Mouse (Mus musculus): Measurements from ENCODE around the gene Scarb1.

The Scarb1 gene

GRCm38 (mm10) chr5:125271531-125272203 lies 69.2 kb downstream of the Scarb1 start:
- peak; percentile 80 to 87 for DNase-seq (ENCODE audit: low spot score in 2 of 2)

GRCm38 (mm10) chr5:125270587-125271130 lies 70.2 kb downstream of the Scarb1 start:
- peak in 1 of 2 experiments; percentile 63 for DNase-seq (ENCODE audit: low spot score in 2 of 2)

- DNase-seq (ENCODE audit: low spot score in 2 of 2) = no peak
These were observed 71.1 kb downstream of the Scarb1 start for GRCm38 (mm10) chr5:125269836-125270235.

GRCm38 (mm10) chr5:125269399-125269798 lies 71.5 kb downstream of the Scarb1 start:
- DNase-seq (ENCODE audit: low spot score in 2 of 2) = no peak

GRCm38 (mm10) chr5:125268033-125268765 lies 72.7 kb downstream of the Scarb1 start:
- DNase-seq (ENCODE audit: low spot score in 2 of 2) = peak; percentile 61 to 82

GRCm38 (mm10) chr5:125267150-125267961 lies 73.5 kb downstream of the Scarb1 start:
- DNase-seq (ENCODE audit: low spot score in 2 of 2) = peak; percentile 83

- DNase-seq (ENCODE audit: low spot score in 2 of 2) = no peak
These were observed 74.8 kb downstream of the Scarb1 start for GRCm38 (mm10) chr5:125266128-125266527.

- DNase-seq (ENCODE audit: low spot score in 2 of 2) = no peak
These were observed 76.2 kb downstream of the Scarb1 start for GRCm38 (mm10) chr5:125264700-125265099.

- no peak for DNase-seq (ENCODE audit: low spot score in 2 of 2)
These were observed 78.3 kb downstream of the Scarb1 start for GRCm38 (mm10) chr5:125262578-125262977.

- DNase-seq (ENCODE audit: low spot score in 2 of 2) = no peak
These were observed 87.0 kb downstream of the Scarb1 start for GRCm38 (mm10) chr5:125253917-125254316.

GRCm38 (mm10) chr5:125253448-125253847 lies 87.4 kb downstream of the Scarb1 start:
- no peak for DNase-seq (ENCODE audit: low spot score in 2 of 2)

- DNase-seq (ENCODE audit: low spot score in 2 of 2) = peak; percentile 79 to 80
These were observed 88.2 kb downstream of the Scarb1 start for GRCm38 (mm10) chr5:125252664-125253063.

- no peak for DNase-seq (ENCODE audit: low spot score in 2 of 2)
These were observed 88.8 kb downstream of the Scarb1 start for GRCm38 (mm10) chr5:125251885-125252615.

GRCm38 (mm10) chr5:125249187-125249586 lies 91.7 kb downstream of the Scarb1 start:
- no peak for DNase-seq (ENCODE audit: low spot score in 2 of 2)

GRCm38 (mm10) chr5:125246711-125247110 lies 94.2 kb downstream of the Scarb1 start:
- no peak for DNase-seq (ENCODE audit: low spot score in 2 of 2)

GRCm38 (mm10) chr5:125245534-125246151 lies 95.3 kb downstream of the Scarb1 start:
- peak; percentile 60 to 66 for DNase-seq (ENCODE audit: low spot score in 2 of 2)

GRCm38 (mm10) chr5:125244825-125245533 lies 95.9 kb downstream of the Scarb1 start:
- no peak for DNase-seq (ENCODE audit: low spot score in 2 of 2)

- DNase-seq (ENCODE audit: low spot score in 2 of 2) = no peak
These were observed 97.0 kb downstream of the Scarb1 start for GRCm38 (mm10) chr5:125243928-125244327.

- DNase-seq (ENCODE audit: low spot score in 2 of 2) = no peak
These were observed 98.8 kb downstream of the Scarb1 start for GRCm38 (mm10) chr5:125242111-125242510.

- DNase-seq (ENCODE audit: low spot score in 2 of 2) = no peak
These were observed 99.3 kb downstream of the Scarb1 start for GRCm38 (mm10) chr5:125241627-125242026.
